Mouse (Mus musculus) retina, adult 2 months (tissue): ENCODE measurements around the gene Ces1g.

ENCODE experiments used
- DNase-seq: peaks from one replicate; pipeline ENCODE4 v3.0.0-alpha.2; 2012; ENCODE audit warnings: low read depth, low spot score

Ces1g gene

GRCm38 (mm10) chr8:93337207-93337606, at the start of gene Ces1g:
Ces1g (minus strand) TSS chr8:93337308.
- DNase-seq, result no peak

DNA sequence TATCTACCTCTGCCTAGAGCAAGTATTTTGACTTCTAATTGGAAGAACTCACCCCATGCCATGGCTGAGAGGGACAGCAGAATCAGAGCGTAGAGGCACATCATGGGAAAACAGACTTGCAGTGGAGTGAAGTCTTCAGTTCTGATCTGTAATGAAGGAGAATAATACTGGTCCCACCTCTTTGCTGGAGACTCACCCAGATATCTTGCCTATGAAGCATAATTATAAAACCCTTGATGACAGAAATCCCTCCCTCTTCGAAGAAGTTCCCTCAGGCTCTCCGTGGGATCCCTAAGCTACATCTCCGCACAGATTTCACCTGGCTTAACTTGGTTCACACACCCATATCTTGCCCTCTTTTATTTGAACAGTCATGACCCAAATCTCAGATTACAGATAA, 42.5 kb upstream of the Ces1g start, which contains the start of gene Ces1h:
TSS of gene Ces1h (minus strand) at position 101 of the 400 bp plus-strand sequence.
- DNase-seq, result no peak

DNA sequence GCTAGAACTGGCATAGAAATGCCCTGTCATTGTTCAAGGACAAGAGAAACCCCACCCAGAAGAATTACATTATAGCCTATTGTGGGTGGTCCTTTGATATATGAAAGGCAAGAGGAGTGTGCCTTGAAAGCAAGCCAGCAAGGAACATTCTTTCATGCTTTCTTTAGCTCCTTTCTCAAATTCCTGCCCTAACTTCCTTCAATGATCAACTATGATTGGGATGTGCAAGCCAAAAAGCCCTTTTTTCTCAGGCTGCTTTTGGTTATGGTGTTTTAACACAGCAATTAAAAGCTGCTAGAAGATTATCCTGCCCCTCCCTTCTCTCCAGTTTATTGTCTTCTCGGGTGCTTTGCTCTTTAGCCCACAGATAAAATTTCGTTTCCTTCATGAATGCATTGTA, 32.4 kb upstream of the Ces1g start:
- DNase-seq, result no peak

- no peak for DNase-seq
Observed at GRCm38 (mm10) chr8:93360113-93360512, 23.0 kb upstream of the Ces1g start.

DNA sequence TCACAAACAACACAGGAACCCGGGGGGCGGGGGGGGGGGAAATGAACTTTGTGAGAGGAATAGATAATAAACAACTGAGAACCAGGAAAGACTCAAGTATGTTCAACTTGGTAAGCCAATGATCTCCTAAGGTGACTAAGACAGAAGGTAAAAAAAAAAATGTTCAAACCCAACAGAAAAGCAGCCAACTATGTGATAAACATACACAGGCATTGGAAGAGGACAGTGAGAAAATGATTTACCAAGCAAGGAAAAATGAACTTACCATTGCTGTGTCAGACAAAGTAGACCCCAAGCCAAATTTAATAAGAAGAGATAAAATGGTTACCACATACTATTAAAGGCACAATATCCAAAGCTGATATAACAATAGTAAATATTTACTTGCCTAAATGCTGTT, 2.4 kb upstream of the Ces1g start:
- DNase-seq, result no peak

DNA sequence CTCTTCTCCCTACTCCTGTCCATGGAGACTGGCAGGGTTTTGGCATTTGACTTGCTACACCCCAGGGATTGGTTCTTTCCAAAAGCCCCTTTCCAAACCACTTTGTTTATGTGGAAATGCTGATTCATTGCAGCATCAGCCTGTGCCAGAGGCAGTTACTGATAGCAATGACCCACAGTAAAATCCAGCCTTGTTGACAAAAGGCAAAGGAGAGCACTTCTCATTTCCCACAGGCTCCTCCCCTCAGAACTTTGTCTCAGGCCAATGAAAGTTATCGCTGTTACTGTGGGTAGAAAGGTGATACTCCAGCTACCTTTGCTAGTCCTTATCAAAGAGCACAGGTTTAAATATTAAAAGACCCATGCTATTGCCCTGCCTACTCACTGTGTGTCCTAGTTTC, 4.4 kb downstream of the Ces1g start:
- no peak for DNase-seq

GRCm38 (mm10) chr8:93331151-93331550, 6.0 kb downstream of the Ces1g start:
- no peak for DNase-seq

- no peak for DNase-seq
Observed at GRCm38 (mm10) chr8:93325123-93325522, 12.0 kb downstream of the Ces1g start.

GRCm38 (mm10) chr8:93317031-93317430, 20.1 kb downstream of the Ces1g start:
- DNase-seq, result no peak

DNA sequence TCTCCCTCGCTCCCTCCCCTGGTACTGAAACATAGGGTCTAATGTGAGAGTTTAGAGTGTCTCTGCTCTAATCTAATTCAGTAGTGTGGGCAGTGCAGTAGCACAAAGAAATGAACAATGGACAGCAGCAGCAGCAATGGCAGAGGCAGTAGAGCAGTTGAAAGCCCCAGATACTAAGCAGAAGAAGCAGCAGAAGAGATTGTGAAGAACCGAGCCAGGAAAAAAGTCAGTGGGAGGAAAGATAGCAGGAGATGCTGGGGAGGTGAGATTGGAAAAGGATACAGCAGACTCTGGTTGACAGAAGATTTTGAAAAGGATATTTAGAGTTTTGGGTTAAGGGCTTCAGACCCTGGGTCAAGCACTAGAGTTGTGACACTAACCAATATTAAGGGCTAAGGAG, 21.6 kb downstream of the Ces1g start:
- DNase-seq, result no peak

DNA sequence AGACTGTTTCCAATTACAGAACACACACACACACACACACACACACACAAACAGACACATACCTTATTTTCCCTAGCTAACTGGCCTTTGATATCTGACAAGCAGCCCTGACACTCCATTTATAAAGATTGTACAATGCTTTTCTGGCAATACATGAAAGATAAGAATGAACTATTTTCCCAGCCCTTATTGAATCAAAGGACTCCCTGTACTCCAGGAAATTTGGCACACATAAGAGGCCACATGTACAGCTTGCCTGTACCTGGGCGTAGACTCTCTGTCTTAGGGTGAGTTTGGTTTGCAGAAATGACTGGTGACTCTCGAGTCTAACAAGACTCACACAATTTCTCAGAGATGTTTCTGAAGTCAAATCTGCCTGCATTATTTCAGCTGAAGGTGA, 53.2 kb downstream of the Ces1g start:
- DNase-seq, result no peak

- DNase-seq, result no peak
Observed at GRCm38 (mm10) chr8:93282349-93282748, 54.8 kb downstream of the Ces1g start.

DNA sequence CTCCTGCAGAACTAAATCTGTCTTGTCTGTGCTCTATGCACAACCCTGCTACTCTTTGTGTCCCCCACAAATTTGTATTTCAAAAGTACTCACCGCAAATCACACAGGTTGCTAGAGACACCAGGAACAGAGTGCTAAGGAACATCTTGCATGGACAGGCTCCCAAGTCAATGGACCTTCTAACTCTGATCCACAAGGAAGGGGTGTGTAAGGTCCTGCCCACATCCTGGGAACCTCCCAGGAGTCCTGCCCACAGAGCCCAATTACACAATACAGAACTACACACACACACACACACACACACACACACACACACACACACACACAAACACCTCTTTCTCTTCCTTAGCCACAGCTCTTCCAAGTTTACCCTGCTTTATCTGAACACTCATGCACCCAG, 57.6 kb downstream of the Ces1g start, which contains the start of gene Ces1f:
TSS of gene Ces1f (minus strand) at position 192 of the 400 bp plus-strand sequence.
- no peak for DNase-seq

- no peak for DNase-seq
Observed at GRCm38 (mm10) chr8:93278176-93278805, 58.8 kb downstream of the Ces1g start.

GRCm38 (mm10) chr8:93274609-93275008, 62.5 kb downstream of the Ces1g start:
- no peak for DNase-seq

DNA sequence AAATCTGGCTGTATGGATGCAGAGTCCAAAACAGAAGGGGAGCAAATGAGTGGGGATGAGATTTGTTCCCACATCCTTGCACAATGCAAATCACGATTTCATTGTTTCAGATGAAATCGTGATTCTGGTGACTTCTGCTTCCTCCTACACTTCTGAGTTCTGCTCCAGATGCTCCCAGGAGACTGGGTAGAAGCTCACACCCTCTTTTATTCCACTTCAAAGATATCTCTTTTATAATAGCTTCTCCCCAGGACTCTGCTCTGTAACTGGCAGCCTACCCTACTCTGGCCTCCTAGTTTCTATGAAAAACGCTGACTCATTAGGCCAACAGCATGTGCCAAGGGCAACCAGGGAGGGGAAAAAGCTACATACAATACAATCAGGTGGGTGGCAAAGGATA, 63.8 kb downstream of the Ces1g start:
- DNase-seq, result no peak

- no peak for DNase-seq
Observed at GRCm38 (mm10) chr8:93272686-93273085, 64.4 kb downstream of the Ces1g start.

DNA sequence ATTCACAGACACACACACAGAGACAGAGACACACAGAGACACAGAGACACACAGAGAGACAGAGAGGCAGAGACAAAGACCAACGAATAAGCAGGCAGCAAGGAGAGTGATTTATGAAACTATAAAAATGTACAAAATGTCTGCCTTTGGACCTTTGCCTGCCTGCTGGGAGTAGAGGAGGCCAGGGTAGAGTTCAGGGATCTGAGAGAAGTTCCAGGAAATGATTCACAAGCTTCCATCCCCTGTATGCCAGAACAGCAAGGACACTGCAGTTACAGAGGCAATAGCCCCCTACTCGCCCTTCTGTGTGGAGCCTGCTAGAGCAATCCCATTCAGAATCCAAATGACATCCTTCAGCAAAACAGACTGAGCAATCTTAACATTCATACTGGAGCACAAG, 75.7 kb downstream of the Ces1g start:
- no peak for DNase-seq

GRCm38 (mm10) chr8:93252400-93252925, 84.6 kb downstream of the Ces1g start:
- DNase-seq, result no peak
